Mouse (Mus musculus): ENCODE measurements around the gene Lbhd2.

Gene Lbhd2

GRCm38 (mm10) chr12:111448931-111449705, 42.5 kb downstream of the Lbhd2 start:
- DNase-seq = no peak

DNA sequence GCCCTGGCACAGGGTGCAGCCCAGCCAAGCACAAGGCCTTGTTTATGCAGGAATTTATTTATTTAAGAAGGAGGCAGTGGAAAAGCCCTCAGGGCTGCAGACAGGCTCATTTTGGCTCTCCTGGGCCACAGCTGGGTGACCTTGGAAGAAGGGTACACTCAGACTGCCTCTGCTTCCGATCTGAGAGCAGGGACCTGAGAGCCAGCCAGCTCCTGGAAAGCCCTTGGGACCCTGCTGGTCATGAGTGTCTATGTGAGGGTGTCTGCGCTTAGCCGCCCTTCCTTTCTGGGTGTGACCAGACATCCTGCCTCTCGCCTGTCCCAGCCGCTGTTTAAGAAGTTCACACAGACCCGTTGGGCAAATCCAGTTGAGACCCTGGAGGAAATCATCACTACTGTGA, 43.8 kb downstream of the Lbhd2 start:
- no peak for DNase-seq

GRCm38 (mm10) chr12:111451561-111451960, 45.0 kb downstream of the Lbhd2 start:
- no peak for DNase-seq

DNA sequence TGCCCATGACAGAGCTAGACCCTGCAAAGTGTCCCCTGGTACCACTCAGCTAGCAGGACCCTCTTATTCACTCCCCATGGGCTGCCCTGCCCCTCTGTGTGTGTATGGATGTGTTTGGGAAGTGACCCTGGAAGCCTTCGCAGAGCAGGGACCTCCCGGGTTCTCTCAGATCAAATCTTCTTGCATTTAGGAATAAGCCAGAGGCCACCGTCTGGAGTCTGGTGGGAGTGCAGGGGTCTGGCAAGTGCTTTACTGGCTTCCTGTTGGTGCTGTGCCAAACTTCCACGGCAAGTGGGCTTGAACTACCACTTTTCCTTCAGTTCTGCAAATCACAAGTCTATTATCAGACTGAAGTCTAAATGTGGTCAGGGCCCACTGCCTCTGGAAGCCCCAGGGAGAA, 47.4 kb downstream of the Lbhd2 start:
- DNase-seq = no peak

DNA sequence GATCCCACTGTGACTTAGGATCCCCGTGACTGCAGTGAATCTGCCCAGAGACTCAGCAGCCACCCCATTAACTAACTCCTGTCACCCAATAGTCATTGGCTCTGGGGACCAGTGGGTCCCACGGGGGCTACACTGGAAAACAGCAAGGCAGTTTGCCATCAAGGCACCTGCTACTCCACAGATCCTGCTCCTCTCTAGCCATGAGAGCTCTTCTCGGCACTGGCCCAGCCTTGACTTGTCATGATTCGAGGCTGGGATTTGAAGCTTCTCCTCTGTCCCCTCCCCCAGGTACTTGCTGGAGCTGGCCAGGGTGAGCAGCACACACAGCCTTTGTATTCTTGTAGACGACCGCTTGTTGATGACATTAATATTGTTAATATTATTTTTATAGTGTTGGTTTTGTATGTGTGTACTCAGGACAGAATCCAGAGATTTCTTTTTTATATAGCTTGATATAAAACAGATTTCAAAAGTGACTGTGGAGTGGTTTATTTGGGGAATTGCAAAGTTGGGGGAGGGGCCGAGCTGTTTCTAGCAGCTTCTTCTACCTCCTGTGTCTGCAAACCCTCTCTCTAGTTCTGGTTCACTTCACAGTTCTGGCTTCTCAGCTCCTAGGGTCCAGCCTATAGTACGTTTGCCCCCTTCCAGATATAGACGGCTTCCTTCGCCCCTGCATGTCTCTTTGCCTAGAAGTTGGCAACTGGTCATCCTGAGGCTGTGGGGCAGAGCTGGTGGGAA, 48.1 kb downstream of the Lbhd2 start:
- DNase-seq = no peak

GRCm38 (mm10) chr12:111455311-111455846, 48.8 kb downstream of the Lbhd2 start:
- DNase-seq = no peak

DNA sequence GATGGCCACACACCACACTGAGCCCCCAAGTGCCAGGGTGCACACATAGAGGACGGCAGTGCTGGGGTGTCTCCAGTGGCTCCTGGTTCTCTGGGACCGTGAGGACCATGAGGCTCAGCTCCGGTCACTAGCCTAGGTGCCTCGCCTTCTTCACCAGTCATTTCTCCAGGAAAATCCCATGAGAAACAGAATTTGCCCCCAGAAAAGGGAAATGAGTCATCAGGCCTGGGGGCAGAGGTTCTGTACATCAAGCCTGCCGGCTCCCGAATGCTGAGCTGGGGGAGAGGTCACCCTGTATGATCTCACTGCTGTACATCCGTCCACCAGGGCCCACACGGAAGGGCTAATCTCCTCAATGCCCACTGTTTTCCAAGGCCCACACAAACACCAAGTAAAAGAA, 49.3 kb downstream of the Lbhd2 start:
- no peak for DNase-seq

- no peak for DNase-seq
These were observed 51.1 kb downstream of the Lbhd2 start for GRCm38 (mm10) chr12:111457742-111458141.

Data from thymus, postnatal 14 days (tissue).